Mouse (Mus musculus) heart, embryonic 16.5 days (tissue): ENCODE measurements at regions not wholly inside any gene's neighbourhood (a gene's known extent, or its start where the extent isn't known, plus 50 kb on each side); places are given as distances from the start of the nearest gene placed in this dataset.

Experiments used
- ATAC-seq: fragments of 200-750 bp; cut with Nextera tagmentation; replicated peaks from 2 replicates; pipeline ENCODE4 v1.8.0; 2017; ENCODE audit warnings: moderate number of reproducible peaks; ENCODE audit not compliant: insufficient read depth, low FRiP score; ENCODE audit errors: extremely low read depth
- H3K27ac ChIP-seq: fragments of 300-500 bp; sonication (generic); 2 replicates; pipeline ENCODE4 v1.5.1; 2014; ENCODE audit warnings: mild to moderate bottlenecking, low read length, control low read depth, moderate library complexity
- H3K27me3 ChIP-seq: fragments of 300-500 bp; sonication (generic); 2 replicates; pipeline ENCODE4 v1.6.1; 2014; ENCODE audit warnings: low read length, mixed read lengths; ENCODE audit not compliant: control insufficient read depth, insufficient read depth
- H3K36me3 ChIP-seq: fragments of 300-500 bp; sonication (generic); 2 replicates; pipeline ENCODE4 v1.6.1; 2014; ENCODE audit not compliant: control insufficient read depth, insufficient read depth
- H3K4me1 ChIP-seq: fragments of 300-500 bp; sonication (generic); 2 replicates; pipeline ENCODE4 v1.6.1; 2014; ENCODE audit warnings: low read length, mixed read lengths; ENCODE audit not compliant: control insufficient read depth, insufficient read depth
- H3K4me2 ChIP-seq: fragments of 300-500 bp; sonication (generic); 2 replicates; pipeline ENCODE4 v1.6.1; 2014; ENCODE audit warnings: low read depth, mild to moderate bottlenecking, control low read depth, low read length
- H3K4me3 ChIP-seq: fragments of 300-500 bp; sonication (generic); 2 replicates; pipeline ENCODE4 v1.5.1; 2014; ENCODE audit warnings: mild to moderate bottlenecking, control low read depth, low read length
- H3K9ac ChIP-seq: fragments of 300-500 bp; sonication (generic); 2 replicates; pipeline ENCODE4 v1.6.1; 2014; ENCODE audit warnings: low read length, control low read depth
- H3K9me3 ChIP-seq: fragments of 300-500 bp; sonication (generic); replicated peaks from 2 replicates; pipeline ENCODE4 v1.6.1; 2016; ENCODE audit warnings: low read length; ENCODE audit not compliant: control insufficient read depth
- WGBS: fragments of 180-500 bp; shearing (Covaris S2); extraction: QIAGEN DNeasy Blood & Tissue Kit; methylation state at CpG from one replicate; pipeline ENCODE4 v1.1.7; 2014; 5-methylcytosine and 5-hydroxymethylcytosine counted together

DNA sequence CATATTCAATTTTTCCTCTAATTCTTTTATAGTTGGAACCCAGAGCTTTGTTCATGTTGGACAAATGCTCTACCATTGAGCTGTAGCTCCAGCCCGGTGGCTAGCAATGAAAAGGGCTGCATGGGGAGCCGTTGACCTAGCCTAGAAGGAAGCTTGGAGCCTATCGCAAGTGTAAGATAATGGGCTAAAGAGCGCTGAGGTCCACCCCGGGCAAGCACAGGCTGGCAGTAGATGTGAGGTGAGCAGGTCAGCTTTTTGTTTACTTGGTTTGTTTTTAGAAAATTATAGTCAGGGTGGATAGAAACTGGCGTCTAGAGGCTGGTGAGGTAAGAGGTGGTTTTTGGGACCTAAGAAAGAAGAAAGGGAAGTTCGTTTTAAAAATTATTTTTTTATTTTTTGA lies 181.0 kb downstream of the Plpp3 start:
- WGBS = 59% methylated on average over 7 of the region's 7 CpGs
- H3K27me3 ChIP-seq = no peaks in the 10 kb centered on the region
- no peaks in the 10 kb centered on the region for H3K36me3 ChIP-seq
- no peak overlapping the region for H3K4me2 ChIP-seq
- no peak overlapping the region for H3K27ac ChIP-seq
- H3K4me1 ChIP-seq = peaks cover 3% of the 10 kb centered on the region; the same call in 1 of the 2 replicates
- no peak for ATAC-seq
- H3K4me3 ChIP-seq = no peak overlapping the region
- H3K9ac ChIP-seq = no peak overlapping the region
- H3K9me3 ChIP-seq = no peaks in the 10 kb centered on the region

- Histone ChIP-seq H3K9ac (no peak overlapping the region), H3K4me1 (peaks cover 3% of the 10 kb centered on the region; the same call in 1 of the 2 replicates), H3K27me3 (no peaks in the 10 kb centered on the region), H3K9me3 (no peaks in the 10 kb centered on the region), H3K4me3 (no peak overlapping the region), H3K27ac (no peak overlapping the region), H3K4me2 (no peak overlapping the region), H3K36me3 (no peaks in the 10 kb centered on the region)
- ATAC-seq = peak; percentile 72
- WGBS = 36% methylated on average over 7 of the region's 7 CpGs
Measured at GRCm38 (mm10) chr4:105338861-105339260, 181.7 kb downstream of the Plpp3 start.

DNA sequence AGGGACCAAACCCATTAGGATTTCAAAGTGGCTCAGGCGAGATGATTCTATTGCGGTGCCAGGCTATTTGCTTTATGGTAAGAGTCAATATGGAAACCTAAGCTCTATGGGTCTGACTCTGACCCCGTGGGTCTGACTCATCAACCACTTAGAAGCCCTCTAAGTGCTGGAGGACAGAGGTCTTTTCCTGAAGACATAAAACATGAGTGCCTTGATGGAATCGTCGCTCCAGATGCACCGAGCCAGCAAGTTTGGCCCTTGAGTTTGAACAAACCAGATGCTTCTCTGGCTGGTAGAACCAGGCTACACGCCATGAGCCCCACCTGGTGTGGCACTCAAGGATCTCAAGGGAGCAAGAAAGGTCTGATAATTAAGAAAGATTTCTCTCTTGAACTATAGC lies 184.1 kb downstream of the Plpp3 start:
- 81% methylated on average over 7 of the region's 7 CpGs for WGBS

DNA sequence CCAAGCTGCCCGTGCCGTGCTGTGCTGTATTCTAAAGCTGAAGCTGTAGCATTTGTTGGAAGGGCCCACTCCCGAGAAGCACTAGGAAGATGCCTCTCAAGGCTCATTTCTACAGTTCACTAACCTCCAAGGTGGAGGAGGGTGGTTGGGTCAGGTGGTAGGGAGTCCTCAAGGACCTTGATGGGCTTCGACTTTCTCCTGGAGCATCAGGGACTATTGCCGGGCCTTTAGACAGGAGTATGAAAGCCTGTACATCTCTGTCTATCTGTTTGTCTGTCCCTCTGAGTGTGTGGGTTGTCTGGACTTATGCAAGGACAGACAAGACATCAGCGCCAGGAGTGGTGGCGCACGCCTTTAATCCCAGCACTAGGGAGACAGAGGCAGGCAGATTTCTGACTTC lies 189.7 kb downstream of the Plpp3 start:
- no peak overlapping the region for H3K4me3 ChIP-seq
- H3K36me3 ChIP-seq = no peaks in the 10 kb centered on the region
- no peaks in the 10 kb centered on the region for H3K9me3 ChIP-seq
- no peak overlapping the region for H3K9ac ChIP-seq
- no peak overlapping the region for H3K27ac ChIP-seq
- WGBS = 94% methylated on average over 8 of the region's 8 CpGs
- H3K27me3 ChIP-seq = no peaks in the 10 kb centered on the region
- no peaks in the 10 kb centered on the region for H3K4me1 ChIP-seq
- ATAC-seq = no peak
- H3K4me2 ChIP-seq = no peak overlapping the region

More for the DNA sequence above, 184.1 kb downstream of the Plpp3 start:
- peaks cover 3% of the 10 kb centered on the region; the same call in 1 of the 2 replicates for H3K4me1 ChIP-seq
- no peaks in the 10 kb centered on the region for H3K36me3 ChIP-seq
- H3K27me3 ChIP-seq = no peaks in the 10 kb centered on the region
- no peak overlapping the region for H3K4me3 ChIP-seq
- H3K9me3 ChIP-seq = no peaks in the 10 kb centered on the region
- no peak overlapping the region for H3K4me2 ChIP-seq
- H3K9ac ChIP-seq = no peak overlapping the region
- H3K27ac ChIP-seq = no peak overlapping the region
- ATAC-seq = no peak

DNA sequence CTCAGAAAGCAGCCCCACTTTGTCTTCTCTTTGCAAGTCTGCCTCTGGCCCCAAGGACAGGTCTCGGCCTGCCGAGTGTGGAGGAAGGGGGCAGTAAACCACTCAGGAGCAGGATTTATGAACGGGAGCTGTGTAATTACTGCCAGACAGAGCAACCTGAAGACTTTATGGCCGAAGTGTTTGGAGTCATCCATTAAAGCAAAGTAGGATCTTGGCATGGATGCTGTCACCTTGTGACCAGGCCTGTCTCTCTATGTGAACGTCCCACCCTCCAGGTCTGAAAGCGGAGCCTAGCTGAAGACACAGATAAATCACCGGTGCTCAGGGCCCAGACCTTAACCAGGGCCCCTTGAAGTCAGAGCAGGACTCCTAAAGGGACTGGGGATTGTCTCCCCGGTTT lies 190.8 kb downstream of the Plpp3 start:
- 75% methylated on average over 8 of the region's 8 CpGs for WGBS
- H3K4me3 ChIP-seq = no peak overlapping the region

DNA sequence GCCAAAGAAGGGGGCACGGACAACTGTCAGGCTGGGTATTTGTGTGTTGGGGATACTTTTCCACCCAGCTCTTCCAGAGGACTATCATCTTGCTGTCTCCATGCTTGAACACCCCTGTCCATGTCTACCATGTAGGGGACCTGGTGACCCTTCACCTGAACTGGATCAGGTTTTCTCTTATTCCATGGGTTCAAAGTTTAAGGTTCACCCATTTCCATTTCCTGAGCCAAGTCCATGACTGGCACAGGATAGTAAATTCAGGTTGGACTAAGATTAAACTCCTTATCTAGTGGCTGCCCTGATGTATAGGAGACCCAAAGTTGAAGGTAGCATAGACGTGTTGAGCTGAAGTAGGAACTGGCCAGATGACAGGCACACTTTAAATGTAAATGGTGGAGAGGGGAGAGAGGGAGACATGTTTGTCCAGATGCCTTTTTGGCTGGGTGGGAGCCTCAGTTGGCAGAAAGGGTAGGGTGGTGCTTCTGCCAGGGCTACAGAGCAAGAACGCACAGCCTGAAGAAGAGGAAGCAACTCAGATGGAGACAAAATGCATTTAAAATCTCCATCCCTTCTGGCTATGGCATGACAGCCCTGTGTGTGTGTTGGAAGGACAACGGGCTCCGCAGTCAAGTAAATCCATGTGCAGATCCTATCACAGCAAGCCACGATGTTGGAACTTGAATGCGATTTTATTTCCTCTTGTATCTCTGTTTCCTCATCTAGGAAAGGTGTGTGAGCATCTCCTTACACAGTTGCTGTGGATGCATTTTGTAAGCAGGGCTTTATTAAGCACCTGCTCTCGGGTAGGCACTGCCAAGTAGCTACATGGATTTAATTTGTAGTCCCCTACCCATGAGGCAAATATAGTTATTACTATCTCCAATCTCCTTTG lies 192.4 kb downstream of the Plpp3 start:
- ATAC-seq = no peak
- H3K36me3 ChIP-seq = no peaks in the 10 kb centered on the region

More for the DNA sequence above, 190.8 kb downstream of the Plpp3 start:
- Histone ChIP-seq H3K4me2 (no peak overlapping the region), H3K27ac (no peak overlapping the region), H3K9me3 (no peaks in the 10 kb centered on the region), H3K36me3 (no peaks in the 10 kb centered on the region), H3K4me1 (no peaks in the 10 kb centered on the region), H3K9ac (no peak overlapping the region), H3K27me3 (no peaks in the 10 kb centered on the region)
- no peak for ATAC-seq

GRCm38 (mm10) chr4:105352342-105352741 lies 195.2 kb downstream of the Plpp3 start:
- H3K9ac ChIP-seq = no peak overlapping the region
- H3K36me3 ChIP-seq = no peaks in the 10 kb centered on the region
- H3K27me3 ChIP-seq = no peaks in the 10 kb centered on the region
- no peak overlapping the region for H3K27ac ChIP-seq
- ATAC-seq = 0 out of 2 replicates have a peak, but pooled peaks have one; percentile 28
- 58% methylated on average over 7 of the region's 7 CpGs for WGBS
- no peaks in the 10 kb centered on the region for H3K9me3 ChIP-seq
- no peaks in the 10 kb centered on the region for H3K4me1 ChIP-seq
- no peak overlapping the region for H3K4me3 ChIP-seq
- H3K4me2 ChIP-seq = no peak overlapping the region

More for the DNA sequence above, 192.4 kb downstream of the Plpp3 start:
- no peaks in the 10 kb centered on the region for H3K4me1 ChIP-seq
- no peak overlapping the region for H3K4me2 ChIP-seq
- 89% methylated on average over 8 of the region's 8 CpGs for WGBS
- H3K27ac ChIP-seq = no peak overlapping the region
- no peaks in the 10 kb centered on the region for H3K9me3 ChIP-seq
- no peak overlapping the region for H3K4me3 ChIP-seq
- H3K9ac ChIP-seq = no peak overlapping the region
- H3K27me3 ChIP-seq = no peaks in the 10 kb centered on the region

- H3K9me3 ChIP-seq = no peaks in the 10 kb centered on the region
- H3K4me3 ChIP-seq = no peak overlapping the region
- H3K27me3 ChIP-seq = no peaks in the 10 kb centered on the region
- no peak overlapping the region for H3K27ac ChIP-seq
- no peaks in the 10 kb centered on the region for H3K4me1 ChIP-seq
- H3K36me3 ChIP-seq = no peaks in the 10 kb centered on the region
- H3K4me2 ChIP-seq = no peak overlapping the region
- ATAC-seq = no peak
- H3K9ac ChIP-seq = no peak overlapping the region
- 78% methylated on average over 3 of the region's 3 CpGs for WGBS
Measured at GRCm38 (mm10) chr4:105352953-105353352, 195.8 kb downstream of the Plpp3 start.

- Histone ChIP-seq H3K4me2 (no peak overlapping the region), H3K27me3 (no peaks in the 10 kb centered on the region), H3K4me1 (no peaks in the 10 kb centered on the region), H3K36me3 (no peaks in the 10 kb centered on the region), H3K9me3 (no peaks in the 10 kb centered on the region), H3K4me3 (no peak overlapping the region), H3K27ac (no peak overlapping the region), H3K9ac (no peak overlapping the region)
- WGBS = 68% methylated on average over 8 of the region's 8 CpGs
- no peak for ATAC-seq
Measured at GRCm38 (mm10) chr4:105354097-105354496, 196.9 kb downstream of the Plpp3 start.
